Mouse (Mus musculus) frontal cortex, postnatal 14 days (tissue): ENCODE results near the gene Rufy1.
A peak's percentile ranks its signal among the peaks of the same experiment; 100 is the strongest.
"Not testable (repeated sequence)": the region's sequence is repeated elsewhere in the genome, so short reads cannot be mapped to it uniquely, and the experiment has no call there.

ENCODE experiments used
- DNase-seq, 2 experiments: peaks; one replicate each; pipeline ENCODE4 v3.0.0; 2022; ENCODE audit warnings: low spot score in 2 of 2

The Rufy1 gene

GRCm38 (mm10) chr11:50430277-50431133 is at the start of gene Rufy1:
Gene Rufy1, minus strand, starts transcription at chr11:50431125.
- peak; percentile 61 to 73 for DNase-seq

DNA sequence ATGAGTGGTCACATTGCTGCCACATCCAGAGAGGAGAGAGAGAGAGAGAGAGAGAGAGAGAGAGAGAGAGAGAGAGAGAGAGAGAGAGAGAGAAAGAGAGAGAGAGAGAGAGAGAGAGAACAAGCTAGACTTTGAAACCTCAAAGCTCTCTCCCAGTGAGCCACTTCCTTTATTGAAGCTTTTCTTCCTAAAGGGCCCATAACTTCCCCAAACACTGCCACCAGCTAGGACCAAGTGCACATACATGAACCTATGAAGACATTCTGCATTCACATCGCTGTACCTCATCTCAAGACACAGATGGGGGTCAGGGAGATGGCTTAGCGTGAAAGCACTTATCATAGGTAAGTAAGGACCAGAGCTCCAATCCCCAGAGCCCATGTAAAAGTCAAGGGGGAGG is 47.1 kb upstream of the Rufy1 start:
- DNase-seq: no peak

DNA sequence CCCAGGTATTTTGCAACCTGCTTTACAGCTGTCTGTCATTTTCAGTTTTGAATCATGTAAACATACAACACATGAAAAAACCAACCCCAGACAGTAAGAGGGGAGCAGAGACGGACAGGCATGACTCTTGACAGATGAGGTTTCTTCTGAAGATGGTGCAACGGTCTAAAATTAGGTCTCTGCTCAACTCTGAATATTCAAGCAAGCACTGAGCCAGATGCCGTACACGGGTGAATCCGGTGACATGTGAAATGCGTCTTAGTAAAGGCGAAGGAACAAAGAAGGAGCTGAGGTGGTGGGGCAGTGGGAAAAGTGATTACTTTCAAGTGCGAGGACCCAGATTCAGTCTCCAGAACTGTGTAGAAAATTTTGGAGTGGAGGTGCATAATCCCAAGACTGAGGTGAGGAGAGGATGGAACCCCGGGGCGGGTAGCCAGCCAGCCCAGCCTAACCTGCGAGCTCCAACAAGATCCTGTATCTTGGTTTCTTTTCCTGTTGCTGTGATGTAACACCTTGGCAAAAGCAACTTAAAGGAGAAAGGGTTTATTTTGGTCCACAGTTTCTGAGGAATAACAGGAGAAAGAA is 46.7 kb upstream of the Rufy1 start:
- no peak for DNase-seq

DNA sequence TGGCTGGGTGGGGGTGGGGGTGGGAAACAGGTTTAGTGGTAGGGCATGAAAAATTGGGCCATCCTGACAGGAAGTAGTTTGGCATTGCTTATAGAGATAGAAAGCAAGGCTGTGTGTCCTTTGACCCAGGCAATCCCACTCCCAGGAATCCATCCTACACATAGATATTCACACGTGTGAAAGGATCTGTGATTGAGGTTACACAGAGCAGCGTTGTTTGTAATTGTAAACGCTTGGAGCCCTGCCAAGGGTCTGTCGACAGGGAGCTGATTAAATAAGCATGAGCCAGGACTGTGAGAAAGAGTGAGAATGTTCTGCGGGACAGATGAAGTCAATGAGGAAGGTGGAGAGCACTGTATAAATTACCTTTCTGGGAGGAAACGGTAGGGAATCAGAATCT is 46.0 kb upstream of the Rufy1 start:
- DNase-seq: no peak

- DNase-seq: no peak
These were observed 43.0 kb upstream of the Rufy1 start for GRCm38 (mm10) chr11:50473933-50474332.

DNA sequence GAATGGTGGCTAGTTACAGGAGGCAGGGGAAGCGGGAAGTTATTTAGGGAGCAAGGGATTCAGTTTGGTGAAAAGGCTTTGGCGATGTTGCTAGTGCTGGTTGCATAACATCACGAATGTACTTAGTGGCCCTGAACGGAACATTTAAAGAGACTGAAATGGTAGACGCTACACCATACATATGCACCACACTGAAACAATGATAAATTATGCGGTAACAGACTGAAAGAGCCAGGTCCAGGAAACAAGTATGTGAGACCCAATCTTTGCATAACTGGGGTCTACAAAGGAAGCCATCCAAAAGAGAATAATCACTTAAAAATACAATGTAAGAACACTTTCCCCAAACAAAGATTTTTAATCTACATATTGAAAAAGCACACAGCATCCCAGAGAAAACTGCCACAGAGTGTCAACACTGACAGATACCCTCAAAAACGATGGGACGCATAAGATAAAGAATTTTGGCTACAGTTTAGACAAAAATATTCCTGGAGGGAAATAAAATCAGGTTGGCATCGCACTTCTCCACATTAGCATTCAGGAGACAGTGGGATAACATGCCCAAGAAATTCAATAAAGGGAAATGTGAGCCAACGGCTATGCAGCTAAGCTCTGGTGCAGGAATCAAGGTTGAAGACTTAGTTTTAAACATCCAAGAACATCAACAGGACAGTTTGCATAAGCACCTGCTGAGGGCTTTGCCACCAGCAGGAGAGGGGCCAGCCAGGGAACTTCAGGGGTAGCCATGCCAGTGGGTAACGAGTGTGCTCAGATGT is 41.4 kb upstream of the Rufy1 start:
- DNase-seq: no peak

GRCm38 (mm10) chr11:50461481-50461880 is 30.6 kb upstream of the Rufy1 start:
- DNase-seq: no peak

DNA sequence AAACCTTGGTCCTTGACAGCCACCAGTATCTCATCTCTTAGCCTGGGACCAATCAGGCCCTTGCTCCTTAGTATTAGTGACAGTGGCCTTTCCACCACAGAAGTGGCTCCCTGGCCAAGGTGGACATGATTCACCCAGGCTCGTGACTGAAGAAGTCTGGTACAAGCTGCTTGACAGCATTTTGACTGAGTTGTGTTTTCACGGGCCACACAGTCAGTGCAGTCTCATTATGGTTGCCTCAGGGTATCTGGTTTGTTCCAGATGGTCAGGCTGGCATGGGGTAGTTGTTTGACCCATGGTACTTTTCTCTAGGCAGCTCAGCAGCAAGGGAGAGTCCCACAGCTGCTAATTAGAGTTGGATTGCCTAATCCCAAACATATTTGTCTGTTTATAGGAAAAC is 28.3 kb upstream of the Rufy1 start:
- DNase-seq: no peak

DNA sequence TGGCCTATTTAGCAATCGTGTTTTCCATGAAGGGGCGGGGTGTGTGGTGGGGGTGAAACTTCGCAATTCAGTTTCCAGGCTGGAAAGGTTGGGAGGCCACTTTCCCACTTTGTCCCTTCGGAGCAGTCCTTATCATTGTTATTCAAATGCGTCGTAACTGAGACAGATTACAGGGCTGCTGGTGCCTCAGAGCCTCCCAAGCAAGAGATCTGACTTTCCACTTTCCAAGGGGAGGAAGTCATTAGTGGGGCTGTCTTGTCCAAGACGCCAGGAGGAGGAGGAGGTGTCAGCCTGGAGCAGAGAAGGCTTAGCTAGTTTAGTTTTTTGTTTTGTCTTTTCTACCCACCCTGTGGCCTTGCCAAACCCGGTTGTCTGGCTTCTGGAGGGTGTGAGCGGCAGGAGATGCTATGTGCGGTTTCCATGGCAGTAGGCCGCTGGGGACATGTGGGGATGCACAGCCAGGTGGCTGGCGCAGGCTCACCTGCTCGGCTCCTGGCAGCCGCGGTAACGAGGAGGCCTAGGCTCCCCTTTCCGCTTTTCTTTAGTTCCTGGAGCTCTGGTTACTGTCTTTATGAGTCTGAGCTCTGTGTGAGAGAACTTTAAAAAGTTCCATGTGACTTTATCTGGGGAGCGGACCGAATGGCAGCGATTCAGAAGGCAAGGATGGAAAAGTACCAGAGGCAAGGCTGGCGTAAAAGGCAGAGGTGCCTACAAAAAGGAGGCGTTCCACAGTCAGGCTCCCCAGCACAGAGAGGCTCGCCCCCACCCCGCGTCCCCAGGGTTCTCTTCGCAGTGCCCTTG is 26.4 kb upstream of the Rufy1 start:
- no peak for DNase-seq

DNA sequence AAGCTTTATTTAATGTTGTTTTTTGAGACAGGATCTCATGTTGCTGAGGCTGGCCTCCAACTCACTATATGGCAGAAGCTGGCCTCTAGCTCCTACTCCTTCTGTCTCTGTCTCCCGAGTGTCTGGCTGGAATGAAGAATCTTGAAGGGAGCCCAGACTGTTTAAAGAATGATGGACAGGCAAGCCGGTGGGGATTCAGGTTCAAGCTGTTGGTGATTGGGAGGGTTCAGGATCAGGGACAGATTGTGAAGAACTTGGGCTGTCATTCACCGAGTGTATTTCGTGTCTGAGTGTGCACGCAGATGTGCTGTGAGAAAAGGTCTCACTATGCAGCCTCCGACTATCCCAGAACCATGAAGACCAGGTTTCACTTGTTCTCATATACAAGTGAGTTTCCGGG is 25.5 kb upstream of the Rufy1 start:
- no peak for DNase-seq

DNA sequence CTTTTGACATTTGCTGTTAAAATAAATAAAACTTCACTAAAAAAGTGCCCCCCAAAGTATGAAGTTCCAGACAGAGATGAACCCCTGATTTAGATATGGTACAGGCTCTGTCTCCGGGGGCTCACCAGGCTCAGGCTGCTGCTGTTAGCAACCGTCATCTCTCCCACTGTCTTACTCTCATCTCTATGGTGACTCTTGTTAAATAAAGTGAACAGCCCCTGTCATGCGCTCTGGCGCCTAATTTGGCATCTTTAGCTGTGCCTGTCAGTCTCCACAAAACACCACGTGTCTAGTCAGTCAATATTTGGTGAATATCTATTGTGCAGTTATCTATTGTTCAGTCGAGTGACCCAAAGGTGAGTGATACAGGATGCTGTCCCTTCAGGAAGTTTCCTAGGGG is 24.0 kb upstream of the Rufy1 start:
- no peak for DNase-seq

DNA sequence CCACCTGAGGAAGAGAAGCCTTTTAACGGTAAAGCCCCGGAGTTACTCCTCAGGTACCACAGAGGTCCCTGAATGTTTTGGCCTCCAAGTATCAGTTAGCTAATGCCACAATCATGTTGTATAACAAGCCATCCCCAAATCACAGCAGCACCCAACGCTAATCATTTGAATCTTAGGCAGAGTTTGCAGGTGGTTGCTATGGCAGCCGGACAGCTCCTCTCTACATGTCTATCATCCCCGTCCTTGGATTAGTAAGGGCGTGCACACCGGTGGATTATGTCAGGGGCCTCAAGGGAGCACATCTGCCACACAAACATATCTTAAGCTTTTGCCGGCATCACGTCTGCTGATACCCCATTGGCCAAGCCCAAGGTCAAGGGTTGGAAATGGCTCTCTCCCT is 19.3 kb upstream of the Rufy1 start:
- DNase-seq: no peak

DNA sequence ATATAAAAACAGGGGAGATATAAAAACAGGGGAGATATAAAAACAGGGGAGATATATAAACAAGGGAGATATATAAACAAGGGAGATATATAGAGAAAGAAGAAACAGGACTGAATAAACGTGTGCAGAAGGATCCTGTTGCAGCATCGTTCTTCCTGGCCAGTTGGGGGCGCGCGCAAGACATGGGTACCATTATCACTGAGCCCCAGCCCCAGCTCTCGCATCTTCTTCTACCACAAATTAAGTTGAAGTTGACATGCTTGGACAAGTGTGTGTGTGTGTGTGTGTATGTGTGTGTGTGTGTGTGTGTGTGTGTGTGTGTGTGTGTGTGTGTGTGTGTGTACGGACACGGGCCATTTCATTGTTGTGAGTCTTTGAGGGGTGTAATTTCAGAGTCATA is 17.2 kb upstream of the Rufy1 start:
- DNase-seq: not testable (repeated sequence)

- no peak for DNase-seq
These were observed 12.5 kb upstream of the Rufy1 start for GRCm38 (mm10) chr11:50443259-50444065.

DNA sequence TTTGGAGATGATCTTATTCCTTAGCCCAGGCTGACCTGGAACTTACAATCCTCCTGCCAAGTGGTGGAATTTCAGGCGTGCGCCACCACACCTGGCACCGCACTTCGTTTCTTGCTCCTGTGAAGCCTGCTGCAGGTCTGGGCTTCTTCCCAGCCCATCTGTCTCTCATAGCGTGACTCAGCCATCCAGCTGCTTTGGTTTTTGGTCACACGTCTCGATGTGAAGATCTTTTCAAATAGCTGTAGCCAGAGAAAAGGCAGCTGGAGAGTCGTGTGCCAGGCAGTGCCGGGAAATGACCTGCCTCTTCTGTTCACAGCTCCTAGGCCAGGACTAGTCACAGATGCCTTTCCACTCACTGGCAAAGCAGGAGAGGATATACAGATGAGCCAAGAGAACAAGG is 10.7 kb upstream of the Rufy1 start:
- peak; percentile 51 to 53 for DNase-seq

GRCm38 (mm10) chr11:50440691-50441090 is 9.8 kb upstream of the Rufy1 start:
- DNase-seq: no peak

- DNase-seq: no peak
These were observed 8.9 kb upstream of the Rufy1 start for GRCm38 (mm10) chr11:50439857-50440256.

- DNase-seq: no peak
These were observed 2.0 kb upstream of the Rufy1 start for GRCm38 (mm10) chr11:50432896-50433295.

- DNase-seq: no peak
These were observed 1.1 kb upstream of the Rufy1 start for GRCm38 (mm10) chr11:50432069-50432440.

DNA sequence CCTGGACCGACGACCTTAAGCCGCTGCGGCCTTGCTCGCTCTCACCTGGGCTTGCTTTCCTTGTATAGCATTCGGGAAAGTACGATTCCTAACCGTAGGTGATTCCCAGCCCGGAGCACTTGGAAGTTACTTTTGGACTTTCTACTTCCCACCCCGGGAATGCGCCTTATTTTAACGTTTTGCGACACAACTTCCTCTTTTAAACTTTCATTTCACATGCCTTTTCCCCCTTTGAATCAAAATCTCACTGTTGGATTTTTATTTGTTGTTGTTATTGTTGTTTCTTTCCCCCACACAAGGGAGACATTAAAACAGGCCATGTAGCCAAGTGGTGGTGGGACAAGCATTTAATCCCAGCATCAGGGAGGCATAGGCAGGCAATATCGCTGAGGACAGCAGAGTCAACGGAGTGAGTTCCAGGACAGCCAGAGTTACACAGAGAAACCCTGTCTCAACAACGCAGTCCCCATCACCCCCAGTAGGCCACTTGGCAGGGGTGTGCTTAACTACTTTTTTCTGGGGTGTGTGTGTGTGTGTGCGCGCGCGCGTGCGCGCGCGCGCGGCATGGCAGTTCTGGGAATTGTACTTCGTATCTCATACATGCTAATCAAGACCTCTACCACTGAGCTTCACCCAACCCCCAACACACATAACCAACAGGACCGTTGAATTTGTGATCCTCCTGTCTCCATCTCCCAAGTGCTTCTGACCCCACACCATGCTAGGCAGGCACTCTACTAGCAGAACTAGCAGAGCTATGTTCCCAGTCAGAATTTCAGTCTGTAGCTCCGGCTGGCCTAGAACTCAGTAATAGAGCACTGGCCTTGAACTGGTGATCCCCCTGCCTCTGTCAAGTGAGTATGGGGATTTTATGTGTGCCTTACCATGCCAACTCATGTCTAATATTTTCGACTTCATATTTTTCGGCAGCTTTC is 476 bp upstream of the Rufy1 start:
- DNase-seq: no peak
